ENCODE assay signal across 13 mouse cellular contexts in genomic region chr10:25157339-25157738, GRCm38 (mm10).
"Had no signal": no experiment of that assay in that cellular context is flagged by ENCODE, and none has a peak within 500 bp of the region (broad histone marks: within the 10 kb centered on the region; RNA-seq: fewer than 3 reads in every experiment).

No protein-coding gene starts in this region.

- ATAC-seq: midbrain, embryonic 16.5 days had no signal

- DNase-seq: lung, adult 18-20 months; lung, embryonic 14.5 days; lung, postnatal 10 days; lung, postnatal 4 days; midbrain, embryonic 14.5 days; retina, postnatal 1 day; right cerebral cortex, postnatal 14 days; right cerebral cortex, postnatal 4 days; spleen, adult 18-20 months; thymus, adult 18-20 months; thymus, postnatal 14 days; thymus, postnatal 36 days had no signal
